Mouse (Mus musculus): ENCODE measurements around the gene Ntm.

Gene Ntm

DNA sequence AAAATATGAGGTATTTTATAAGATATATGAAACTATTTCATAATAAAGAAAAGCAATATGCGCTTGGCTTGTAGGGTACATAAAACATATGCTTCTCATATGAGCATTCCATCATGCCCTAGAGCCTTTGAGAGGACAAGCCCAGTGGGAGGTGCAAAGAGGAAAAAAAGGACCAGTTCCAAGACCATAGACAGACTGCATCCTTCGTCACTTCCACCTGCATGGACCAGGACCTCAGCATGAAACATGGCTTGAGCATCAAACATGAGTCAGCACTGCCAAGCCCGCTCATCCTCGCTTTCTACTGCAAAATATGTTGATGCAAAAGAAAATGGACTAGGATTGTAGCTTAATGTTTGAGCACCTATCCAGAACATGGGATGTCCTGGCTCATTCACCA is 569.8 kb downstream of the Ntm start:
- DNase-seq: no peak

DNA sequence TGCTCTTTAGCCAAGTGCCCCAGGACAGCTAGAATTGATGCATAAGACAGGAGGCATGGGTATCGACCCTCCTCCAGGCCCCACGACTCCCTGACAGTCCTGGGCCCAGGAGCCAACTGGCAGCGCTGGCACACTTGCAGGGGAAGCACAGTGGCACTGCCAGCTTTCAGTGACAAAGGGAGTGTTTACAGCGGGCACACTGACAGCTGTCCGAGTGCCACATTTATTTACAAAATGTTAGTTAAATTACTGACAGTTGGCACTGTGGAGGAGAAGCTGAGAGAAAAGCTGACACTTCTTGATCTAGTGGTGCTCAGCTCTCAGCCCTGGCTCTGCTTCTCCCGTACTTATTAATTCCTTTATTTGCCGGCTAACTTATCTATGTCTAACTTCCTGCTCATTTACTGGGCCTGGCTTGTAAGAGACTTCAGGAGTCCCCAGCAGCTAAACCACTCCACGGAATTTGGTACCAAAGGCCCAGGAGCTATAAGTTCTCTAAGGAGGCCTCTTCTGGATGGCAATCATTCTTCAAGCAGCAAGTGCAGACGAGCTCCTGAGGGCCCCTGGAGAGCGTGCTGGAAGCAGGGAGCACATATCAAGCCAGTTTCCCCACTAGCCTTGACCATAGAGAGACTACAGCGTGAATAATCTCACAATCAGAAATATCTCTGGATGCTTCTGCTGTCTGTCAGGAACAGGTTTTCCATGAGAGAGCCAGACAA is 572.0 kb downstream of the Ntm start:
- no peak for DNase-seq

DNA sequence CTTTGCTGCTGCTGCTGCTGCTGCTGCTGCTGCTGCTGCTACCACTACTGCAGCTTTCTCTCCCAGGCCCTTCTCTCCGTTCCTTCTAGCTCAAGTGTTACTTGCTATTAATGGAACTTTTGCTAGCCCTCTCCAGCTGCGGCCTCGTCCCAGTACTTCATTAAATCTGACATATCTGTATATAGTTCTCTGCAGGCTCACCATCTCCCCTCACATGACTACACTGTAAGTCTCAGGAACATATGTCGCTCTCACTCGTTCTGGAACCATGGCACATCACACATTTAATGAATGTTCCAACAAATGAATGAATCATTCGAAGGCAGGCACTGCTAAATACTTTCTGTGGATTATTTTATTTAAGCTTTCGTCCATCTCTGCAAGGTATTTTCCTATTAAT is 573.7 kb downstream of the Ntm start:
- DNase-seq: no peak

DNA sequence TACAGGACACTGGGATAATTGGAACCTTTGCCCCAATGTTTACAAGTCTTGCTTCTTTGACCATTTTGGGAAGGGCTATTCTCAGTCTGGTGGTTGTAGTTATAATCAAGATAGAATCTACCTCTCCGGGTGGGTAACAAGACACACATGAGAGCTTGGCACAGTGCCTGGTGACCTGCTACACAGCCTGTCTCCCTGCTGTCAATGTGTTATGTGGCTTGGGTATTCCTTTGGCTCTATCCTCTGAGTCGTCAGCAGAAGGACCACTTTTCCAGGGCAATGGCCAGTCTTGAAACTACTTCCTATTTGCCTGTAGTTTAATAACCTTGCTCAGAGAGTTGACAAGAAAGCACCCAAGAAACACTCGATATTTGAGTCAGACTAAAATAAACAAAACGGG is 575.8 kb downstream of the Ntm start:
- no peak for DNase-seq

DNA sequence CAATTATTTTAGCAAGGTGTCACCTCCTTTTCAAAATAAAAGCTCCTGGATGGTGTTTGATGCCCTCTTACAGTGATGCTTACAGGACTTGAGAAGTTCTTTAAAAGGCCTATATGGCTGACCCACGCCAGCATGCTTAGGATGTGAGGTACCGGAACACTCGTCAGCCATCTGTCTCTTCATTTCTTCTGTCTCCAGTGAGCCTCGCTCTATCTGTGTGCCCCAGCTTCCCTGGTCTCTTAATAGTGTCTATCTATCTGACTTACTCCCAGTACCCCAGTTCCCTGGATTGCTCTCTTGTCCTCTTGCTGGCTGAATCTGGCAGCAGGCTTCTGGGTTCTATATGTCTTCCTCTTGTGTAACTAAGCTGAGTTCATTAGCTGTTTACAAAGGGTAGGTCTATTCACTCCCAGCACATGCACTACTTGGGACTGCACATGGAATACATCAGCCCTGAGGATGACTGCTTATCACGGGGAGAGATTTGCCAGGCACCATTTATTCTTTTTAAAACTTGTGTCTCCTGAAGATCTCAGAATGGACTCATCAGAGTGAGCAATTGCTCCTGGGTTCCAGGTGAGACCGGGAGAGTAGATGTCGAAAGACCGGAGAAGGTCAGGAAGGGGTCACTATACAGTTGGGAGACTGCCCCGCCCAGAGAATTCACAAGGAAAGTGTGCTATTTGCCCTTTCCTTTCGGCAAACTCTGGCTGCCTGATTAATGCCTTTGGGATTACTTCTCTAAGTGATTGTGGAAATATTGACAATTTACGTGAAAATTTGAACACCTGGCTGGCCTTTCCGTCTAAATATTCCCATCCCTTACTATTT is 585.6 kb downstream of the Ntm start:
- DNase-seq: no peak

DNA sequence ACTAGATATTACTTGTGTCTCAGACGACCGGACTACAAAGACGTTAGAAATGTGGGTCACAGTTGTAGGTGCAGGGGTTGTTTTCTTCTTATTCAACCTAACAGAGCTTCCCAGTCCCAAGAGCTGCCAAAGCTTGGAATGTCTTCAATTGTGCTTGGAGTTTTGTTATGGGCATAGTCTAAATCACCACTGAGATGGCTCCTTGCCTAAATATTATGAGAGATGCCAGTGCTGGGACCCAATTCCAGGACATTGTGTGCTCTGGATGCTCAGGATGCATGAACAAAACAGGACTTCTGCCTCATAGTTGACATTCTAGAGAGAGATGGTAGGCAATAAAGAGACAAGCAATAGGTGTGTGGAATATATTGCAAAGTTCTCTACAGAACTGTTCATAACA is 591.6 kb downstream of the Ntm start:
- no peak for DNase-seq

DNA sequence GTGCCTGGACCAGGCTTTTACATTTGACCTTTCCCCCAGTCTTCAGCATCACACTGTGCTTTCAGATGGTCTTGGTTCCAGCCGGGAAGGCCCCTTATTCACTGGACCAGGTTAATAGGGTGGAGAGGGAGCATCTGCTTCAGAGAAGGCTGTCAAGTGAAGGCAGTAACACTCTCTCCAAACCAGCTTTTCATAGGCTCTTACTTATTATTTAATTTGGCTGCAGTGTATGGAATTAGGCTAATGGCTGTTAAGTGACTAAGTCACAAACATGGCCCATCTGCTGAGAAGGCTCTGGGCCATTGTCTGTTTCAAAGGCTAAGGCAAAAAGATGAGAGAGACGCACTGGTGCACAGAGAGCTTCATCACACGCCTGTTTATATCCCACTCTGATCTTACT is 593.3 kb downstream of the Ntm start:
- no peak for DNase-seq

DNA sequence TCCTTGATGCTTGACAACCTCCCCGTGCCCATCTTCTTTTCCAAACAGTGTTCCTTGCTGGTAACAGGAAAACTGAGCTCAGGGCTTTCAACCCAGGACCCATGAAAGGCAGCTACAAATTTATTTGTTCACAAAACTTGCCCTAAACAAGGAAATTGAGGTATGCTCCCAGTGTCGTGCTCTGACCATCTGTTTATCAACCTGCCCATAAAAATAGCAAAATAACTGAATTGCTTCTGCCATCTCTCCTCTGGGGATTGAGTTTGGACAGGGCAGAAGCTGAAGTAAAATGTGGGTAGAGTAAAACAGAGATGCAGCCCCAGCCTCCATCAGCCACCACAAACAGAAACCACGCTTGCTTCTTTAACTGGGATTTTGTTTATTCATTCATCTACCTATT is 594.6 kb downstream of the Ntm start:
- DNase-seq: no peak

DNA sequence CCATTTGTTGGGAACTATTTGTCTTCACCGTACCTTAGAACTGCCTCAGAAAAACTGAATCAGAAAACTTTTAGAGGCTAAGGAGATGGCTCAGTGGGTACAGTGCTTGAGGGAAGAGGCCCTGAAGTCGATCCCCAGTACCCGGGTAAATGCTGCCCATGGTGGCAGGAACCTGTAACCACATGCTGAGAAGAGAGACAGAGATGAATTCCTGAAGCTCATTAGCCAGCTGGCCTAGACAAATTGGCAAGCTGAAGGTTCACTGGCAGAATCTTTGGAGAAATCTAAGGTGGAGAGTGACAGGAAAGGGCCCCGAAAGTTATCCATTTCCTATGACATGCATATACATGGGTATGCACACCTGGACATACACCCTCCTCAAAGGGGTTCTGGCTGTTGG is 605.1 kb downstream of the Ntm start:
- DNase-seq: no peak

DNA sequence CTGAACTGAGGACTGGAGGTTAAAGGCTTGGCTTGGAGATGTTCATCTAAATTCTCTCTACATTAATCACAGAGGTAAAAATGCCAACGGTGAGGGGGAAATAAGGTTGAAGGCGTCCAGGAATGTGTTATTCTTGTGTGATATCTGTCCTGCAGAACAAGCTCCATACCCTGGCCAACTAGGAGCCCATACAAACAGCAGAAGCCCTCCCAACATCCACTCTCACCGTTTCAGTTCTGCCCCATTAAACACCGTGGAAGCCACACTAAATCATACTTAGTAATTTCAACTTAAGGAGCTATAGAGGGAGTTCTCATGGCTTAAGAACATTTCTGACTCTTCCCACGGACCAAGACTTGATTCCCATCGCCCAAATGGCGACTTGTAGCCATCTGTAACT is 620.6 kb downstream of the Ntm start:
- DNase-seq: no peak

DNA sequence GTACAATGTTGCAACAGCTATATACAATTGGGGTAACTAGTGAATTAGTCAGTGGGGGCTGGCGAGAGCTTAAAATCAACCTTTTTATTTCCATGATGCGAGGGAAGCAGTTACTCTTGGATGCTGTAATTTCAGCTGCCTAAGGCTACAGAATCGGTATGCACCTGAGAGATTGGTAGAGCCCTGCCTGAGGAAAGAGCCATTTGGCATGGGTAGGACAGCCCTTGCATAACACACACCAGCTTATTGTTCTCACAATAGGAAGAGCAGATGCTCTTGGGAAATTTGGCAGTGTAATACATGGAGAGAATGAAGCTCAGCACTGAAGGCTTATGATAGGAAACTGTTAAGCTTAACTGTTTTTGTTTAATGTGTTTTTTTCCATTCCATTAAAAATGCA is 621.6 kb downstream of the Ntm start:
- DNase-seq: no peak

DNA sequence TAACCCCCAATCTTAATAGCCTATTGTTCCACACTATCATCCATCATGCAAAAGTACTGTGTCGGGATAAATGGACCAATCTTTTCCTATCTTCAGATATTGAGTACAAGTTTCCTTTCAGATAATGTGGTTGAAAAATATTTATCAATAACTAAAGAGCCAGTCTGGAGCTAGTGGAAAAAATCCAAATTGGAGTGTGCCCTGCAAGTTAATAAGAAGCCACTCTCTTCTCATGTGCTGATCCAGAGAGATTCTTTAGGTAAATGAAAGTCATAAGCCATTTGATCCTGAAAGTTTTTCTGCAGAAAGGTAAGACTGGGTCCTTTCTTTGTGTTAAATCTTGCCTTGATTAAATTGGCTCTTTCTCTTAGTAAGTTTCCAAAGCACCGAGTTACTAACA is 627.3 kb downstream of the Ntm start:
- DNase-seq: no peak

DNA sequence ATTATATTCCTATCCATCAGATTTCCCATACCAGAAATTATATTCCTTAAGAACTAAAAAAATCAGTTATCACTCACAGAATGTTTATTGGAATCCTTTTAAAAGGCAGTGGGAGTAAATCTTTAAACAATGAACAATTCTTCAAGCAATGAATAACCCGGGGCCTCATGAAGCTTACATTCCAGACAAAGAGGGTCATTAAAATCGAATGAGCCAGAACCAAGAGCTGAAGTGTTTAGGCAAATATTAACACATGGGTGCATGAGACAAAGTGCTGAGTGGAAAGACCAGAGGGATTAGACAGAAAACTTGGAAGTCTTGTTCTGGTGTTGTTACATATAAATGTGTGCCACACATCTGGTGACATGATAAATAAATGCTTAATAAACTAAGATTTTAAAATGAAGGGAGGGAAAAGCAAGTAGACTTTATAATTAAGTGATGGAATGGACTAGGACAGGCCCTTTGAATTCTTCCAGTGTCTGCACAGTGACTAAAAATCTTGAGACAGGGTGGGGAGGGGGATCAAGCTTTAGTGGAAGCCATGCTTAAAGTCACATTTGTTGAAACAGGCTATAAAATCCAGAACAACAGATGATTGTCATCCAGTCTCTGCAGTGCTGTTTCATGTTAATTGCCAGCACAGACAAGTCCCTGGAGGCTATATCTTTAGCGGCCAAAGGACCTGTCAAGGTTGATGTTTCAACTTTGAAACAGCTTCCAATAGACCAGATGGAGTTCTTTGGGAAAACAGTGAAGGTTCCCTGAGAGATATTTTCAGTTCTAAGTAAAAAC is 630.4 kb downstream of the Ntm start:
- DNase-seq: no peak

DNA sequence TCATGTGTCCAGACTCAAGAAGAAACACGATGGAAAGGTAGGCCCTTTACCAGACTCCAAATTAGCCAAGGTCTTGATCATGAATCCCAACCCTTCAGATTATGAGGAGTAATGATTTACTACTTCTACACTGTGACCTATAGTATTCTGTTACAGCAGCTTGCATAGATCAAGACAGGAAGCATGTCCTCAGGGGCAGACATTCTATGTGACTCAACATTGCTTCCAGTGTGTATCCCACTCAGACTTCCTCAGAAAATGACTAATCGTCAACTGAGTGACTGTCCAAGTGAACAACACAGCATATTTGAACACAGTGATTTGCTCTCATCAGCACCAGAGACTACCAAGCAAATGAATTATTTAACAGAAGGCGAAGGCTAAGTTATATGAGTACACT is 632.5 kb downstream of the Ntm start:
- DNase-seq: no peak

DNA sequence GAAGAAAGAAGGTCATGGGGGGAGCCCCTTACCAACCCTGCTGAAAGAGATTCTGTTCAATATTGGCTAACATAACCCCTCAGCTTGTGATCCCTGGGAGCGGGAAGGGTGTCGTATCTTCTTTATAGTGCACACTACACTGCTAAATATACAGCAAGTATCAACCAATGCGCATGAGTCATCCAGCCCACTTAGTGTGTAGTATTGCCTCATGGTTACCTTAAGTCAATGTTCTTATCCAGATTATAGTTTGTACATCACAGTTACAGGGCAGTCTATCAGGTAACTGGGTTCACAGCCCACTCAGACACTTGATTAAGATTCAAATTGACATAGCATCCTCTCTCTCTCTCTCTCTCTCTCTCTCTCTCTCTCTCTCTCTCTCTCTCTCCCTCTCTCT is 636.7 kb downstream of the Ntm start:
- DNase-seq: no peak

DNA sequence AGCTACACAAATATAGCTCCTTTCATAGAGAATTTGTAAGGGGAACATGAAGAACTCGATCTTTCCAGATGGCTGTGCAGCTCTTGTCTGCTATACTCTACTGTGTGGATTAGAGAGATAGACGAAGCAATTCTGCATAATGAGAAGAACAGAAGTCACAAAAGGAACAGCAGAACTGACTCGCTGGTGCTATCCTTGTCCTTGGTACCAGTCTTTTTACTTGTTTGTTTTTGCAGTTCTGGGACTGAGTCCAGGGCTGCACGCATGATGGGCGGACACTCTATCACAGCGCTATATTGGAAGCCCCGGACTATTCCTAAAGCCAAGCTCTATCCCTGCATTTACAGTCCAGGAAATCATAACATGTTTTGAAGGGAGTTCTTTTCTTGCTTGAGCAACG is 637.8 kb downstream of the Ntm start:
- DNase-seq: no peak

DNA sequence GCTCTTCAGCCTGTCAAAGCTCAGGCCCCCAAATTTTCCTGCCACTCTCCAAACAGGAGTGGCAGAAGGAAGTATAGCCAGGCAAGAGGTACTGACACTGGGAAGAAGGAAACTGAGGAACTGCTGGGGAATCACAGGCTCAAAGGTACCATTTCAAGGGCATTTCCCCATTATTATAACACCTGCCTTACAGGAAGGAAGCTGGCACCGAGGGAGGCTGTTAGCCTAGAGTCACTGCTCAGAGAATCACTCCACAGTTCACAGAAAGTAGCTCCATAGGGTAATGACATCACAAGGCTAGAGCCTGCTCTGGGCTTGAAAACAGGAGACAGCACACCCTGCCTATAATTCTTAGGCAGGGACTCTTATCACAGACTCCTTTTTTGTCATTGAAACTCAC is 643.7 kb downstream of the Ntm start:
- DNase-seq: no peak

DNA sequence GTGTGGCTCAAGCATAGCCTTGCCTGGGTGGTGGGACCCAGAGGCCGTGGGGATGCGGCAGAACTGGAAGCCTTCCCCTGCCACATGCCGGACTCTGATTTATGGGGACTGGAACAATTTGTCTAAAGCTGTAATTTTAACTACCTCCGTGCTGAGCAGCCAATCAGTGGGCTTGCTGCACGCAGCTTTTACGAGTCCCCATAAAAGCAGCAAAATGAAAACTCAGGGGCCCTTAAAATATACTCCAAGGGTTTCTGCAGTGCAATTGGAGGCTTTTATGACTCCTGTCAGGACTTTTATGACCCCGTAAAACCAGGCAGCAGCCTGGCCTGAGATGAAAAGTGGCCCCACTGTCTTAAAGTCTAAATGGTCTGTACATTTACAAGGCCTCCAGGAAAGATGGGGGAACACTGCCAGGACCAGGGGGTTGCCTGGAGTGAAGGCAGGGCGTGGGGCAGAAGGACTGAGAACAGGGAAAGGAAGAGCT is 644.2 kb downstream of the Ntm start:
- DNase-seq: no peak

DNA sequence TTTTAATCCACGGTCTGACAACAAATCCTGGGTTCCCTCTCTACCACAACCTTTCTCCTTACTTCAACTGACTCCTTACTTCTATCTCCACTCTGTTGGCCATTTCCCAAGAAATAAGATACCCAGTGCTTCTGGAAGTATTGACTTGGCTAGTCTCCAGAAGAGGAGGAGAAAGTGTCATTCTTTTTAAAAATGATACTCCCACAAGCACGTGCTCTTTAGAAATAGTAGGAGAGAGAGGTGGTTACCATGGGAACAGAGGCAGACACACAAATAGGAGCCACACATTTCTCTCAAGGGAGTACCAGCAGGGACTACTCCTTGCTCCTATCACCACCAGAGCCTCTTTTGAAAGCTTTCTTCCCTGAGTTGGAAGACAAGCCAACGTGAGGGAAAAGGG is 645.3 kb downstream of the Ntm start:
- no peak for DNase-seq

DNA sequence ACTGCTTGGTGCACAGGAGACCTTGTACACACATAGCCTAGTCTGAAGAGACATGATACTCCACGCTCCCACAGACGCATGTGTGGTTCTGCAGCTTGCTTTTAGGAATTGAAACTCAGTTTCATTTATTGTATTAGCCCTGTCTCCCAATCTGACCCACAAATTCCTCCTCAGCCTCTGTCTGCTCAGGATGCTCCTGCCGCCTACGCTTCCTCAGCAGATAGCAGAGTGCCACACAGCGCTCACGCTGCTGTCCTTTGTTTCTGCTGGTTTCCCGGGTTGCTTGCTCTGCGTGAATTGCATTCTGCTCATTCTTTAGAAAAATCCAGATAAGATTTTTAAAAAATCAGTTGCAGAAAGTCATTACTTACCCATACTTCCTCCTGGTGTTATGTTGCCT is 647.1 kb downstream of the Ntm start:
- no peak for DNase-seq

DNA sequence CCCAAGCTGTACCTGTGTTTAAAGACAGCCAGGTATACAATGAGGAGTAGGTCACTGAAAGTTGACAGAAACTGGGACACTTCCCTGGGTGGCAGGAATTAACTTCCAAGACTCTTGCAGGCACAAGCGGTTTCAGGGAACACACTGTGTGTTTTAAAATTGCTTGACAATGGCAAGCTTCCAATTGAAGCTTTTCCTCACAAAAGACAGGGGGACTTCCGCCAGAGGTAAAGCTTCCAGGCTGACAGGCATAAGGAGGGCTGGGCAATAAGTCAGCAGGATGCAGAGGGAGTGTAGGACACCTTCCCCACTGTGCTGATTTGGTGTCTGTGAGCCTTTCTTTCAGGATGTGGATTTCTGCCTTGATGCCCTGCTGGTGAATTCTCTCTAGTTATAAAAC is 656.0 kb downstream of the Ntm start:
- DNase-seq: no peak

DNA sequence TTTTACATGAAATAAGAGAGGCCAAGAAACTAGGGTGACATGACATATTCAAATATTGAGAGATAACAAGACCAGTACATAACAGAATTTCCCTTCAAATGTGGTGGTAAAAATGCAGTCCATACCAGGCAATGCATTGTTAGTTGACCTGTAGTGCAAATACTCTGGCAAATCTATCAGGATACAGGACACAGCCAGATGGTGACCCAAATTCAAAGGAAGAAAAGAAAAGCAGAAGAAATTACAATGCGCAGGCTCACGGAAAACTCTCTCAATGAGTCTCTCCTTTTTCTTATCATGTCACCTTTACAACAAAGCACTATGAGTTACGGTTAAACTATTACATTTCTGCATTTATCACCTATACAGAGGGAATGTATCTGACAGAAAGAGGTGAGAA is 664.6 kb downstream of the Ntm start:
- DNase-seq: no peak

DNA sequence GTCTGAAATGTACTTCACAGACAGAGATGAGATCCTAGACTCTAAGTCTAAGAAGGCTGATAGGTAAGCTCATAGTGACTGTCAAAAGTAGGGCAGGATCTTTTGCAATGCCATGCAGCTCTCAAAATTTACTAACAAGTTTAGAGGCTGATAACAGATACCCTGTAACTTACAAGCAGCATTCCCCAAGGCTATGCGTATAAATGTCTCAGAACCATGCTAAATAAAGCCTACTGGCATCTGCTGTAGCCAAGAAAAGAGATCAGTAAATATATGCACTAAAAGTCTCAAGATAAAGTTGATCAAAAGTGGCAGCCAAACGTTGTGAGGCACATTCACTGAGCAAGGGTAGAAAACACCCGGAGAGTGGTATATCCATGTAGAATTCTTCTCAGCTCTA is 666.2 kb downstream of the Ntm start:
- DNase-seq: no peak
